Mouse (Mus musculus) heart, embryonic 15.5 days (tissue): ENCODE data around the gene Ogfr. TPM values are rescaled to one million over a fixed set of nuclear protein-coding genes. Genes with fewer than 3 reads are reported as not detected.

Source experiments
- ATAC-seq: fragments of 200-750 bp; cut with Nextera tagmentation; replicated peaks from 2 replicates; pipeline ENCODE4 v1.8.0; 2017; ENCODE audit warnings: low read depth, moderate TSS enrichment; ENCODE audit not compliant: insufficient number of reproducible peaks, insufficient read depth, low FRiP score
- H3K27ac ChIP-seq: fragments of 300-500 bp; sonication (generic); 2 replicates; pipeline ENCODE4 v1.5.1; 2015; ENCODE audit warnings: mild to moderate bottlenecking, inconsistent platforms
- H3K27me3 ChIP-seq: fragments of 300-500 bp; sonication (generic); 2 replicates; pipeline ENCODE4 v1.6.1; 2015; ENCODE audit warnings: inconsistent platforms
- H3K36me3 ChIP-seq: fragments of 300-500 bp; sonication (generic); 2 replicates; pipeline ENCODE4 v1.6.1; 2015; ENCODE audit warnings: mild to moderate bottlenecking, inconsistent platforms
- H3K4me1 ChIP-seq: fragments of 300-500 bp; sonication (generic); replicated peaks from 2 replicates; pipeline ENCODE4 v1.6.1; 2015; ENCODE audit warnings: inconsistent platforms
- H3K4me2 ChIP-seq: fragments of 300-500 bp; sonication (generic); 2 replicates; pipeline ENCODE4 v1.6.1; 2015; ENCODE audit warnings: inconsistent platforms, mild to moderate bottlenecking, moderate library complexity
- H3K4me3 ChIP-seq: fragments of 300-500 bp; sonication (generic); 2 replicates; pipeline ENCODE4 v1.5.1; 2015; ENCODE audit warnings: mild to moderate bottlenecking, inconsistent platforms
- H3K9ac ChIP-seq: fragments of 300-500 bp; sonication (generic); 2 replicates; pipeline ENCODE4 v1.6.1; 2015; ENCODE audit warnings: mild to moderate bottlenecking, inconsistent platforms
- H3K9me3 ChIP-seq: fragments of 300-500 bp; sonication (generic); replicated peaks from 2 replicates; pipeline ENCODE4 v1.6.1; 2016; ENCODE audit warnings: inconsistent platforms
- WGBS: fragments of 180-500 bp; shearing (Covaris S2); methylation state at CpG from one replicate; pipeline ENCODE4 v1.1.7; 2015; ENCODE audit warnings: mixed read lengths; 5-methylcytosine and 5-hydroxymethylcytosine counted together
- polyA plus RNA-seq: library from polyadenylated mRNA; unstranded; fragments of >200 nt; fragmentation: Nextera tagmentation; extraction: Ambion mirVana; gene quantifications from 2 replicates; pipeline ENCODE4 v1.2.1, GENCODE M21; 2015

Gene Ogfr
- 42.6 and 51.1 TPM in 2 replicates for polyA plus RNA-seq

GRCm38 (mm10) chr2:180589123-180589831 is at the start of gene Ogfr:
Ogfr (plus strand) TSS chr2:180589245.
- Histone ChIP-seq H3K27me3 (no peaks in the 10 kb centered on the region), H3K4me1 (peaks cover 13% of the 10 kb centered on the region), H3K27ac (peak within 1 kb of the TSS; percentile 93), H3K4me3 (peak within 1 kb of the TSS; percentile 99), H3K4me2 (peak within 1 kb of the TSS; percentile 85), H3K9me3 (no peaks in the 10 kb centered on the region), H3K9ac (peak within 1 kb of the TSS; percentile 98), H3K36me3 (peaks cover 54% of the 10 kb centered on the region)
- ATAC-seq: peak; percentile 90
- under 1% methylated on average over 63 of the region's 67 CpGs for WGBS

- Histone ChIP-seq H3K9ac (no peak overlapping the region), H3K36me3 (no peaks in the 10 kb centered on the region), H3K4me3 (no peak overlapping the region), H3K9me3 (no peaks in the 10 kb centered on the region), H3K27ac (no peak overlapping the region), H3K4me1 (no peaks in the 10 kb centered on the region), H3K4me2 (no peak overlapping the region), H3K27me3 (peaks cover 12% of the 10 kb centered on the region; the same call in 1 of the 2 replicates)
- ATAC-seq: no peak
- WGBS: 72% methylated on average over 2 of the region's 2 CpGs
These were observed 45.4 kb upstream of the Ogfr start for GRCm38 (mm10) chr2:180543675-180544074.

GRCm38 (mm10) chr2:180545046-180545445 is 44.0 kb upstream of the Ogfr start:
- Histone ChIP-seq H3K9me3 (no peaks in the 10 kb centered on the region), H3K27ac (no peak overlapping the region), H3K27me3 (peaks cover 12% of the 10 kb centered on the region; the same call in 1 of the 2 replicates), H3K9ac (no peak overlapping the region), H3K4me1 (no peaks in the 10 kb centered on the region), H3K4me2 (no peak overlapping the region), H3K36me3 (no peaks in the 10 kb centered on the region), H3K4me3 (no peak overlapping the region)
- 68% methylated on average over 18 of the region's 18 CpGs for WGBS
- no peak for ATAC-seq

- Histone ChIP-seq H3K9me3 (no peaks in the 10 kb centered on the region), H3K27ac (no peak overlapping the region), H3K4me1 (no peaks in the 10 kb centered on the region), H3K4me3 (no peak overlapping the region), H3K4me2 (no peak overlapping the region), H3K27me3 (peaks cover 16% of the 10 kb centered on the region; the same call in 1 of the 2 replicates), H3K9ac (no peak overlapping the region), H3K36me3 (no peaks in the 10 kb centered on the region)
- 36% methylated on average over 8 of the region's 8 CpGs for WGBS
- ATAC-seq: no peak
These were observed 41.5 kb upstream of the Ogfr start for GRCm38 (mm10) chr2:180547384-180548106.

GRCm38 (mm10) chr2:180552340-180552739 is 36.7 kb upstream of the Ogfr start:
- peaks cover 8% of the 10 kb centered on the region; the same call in 1 of the 2 replicates for H3K27me3 ChIP-seq
- no peak for ATAC-seq
- no peak overlapping the region for H3K4me3 ChIP-seq
- H3K36me3 ChIP-seq: no peaks in the 10 kb centered on the region
- H3K4me2 ChIP-seq: no peak overlapping the region
- WGBS: 74% methylated on average over 3 of the region's 3 CpGs
- H3K9ac ChIP-seq: no peak overlapping the region
- H3K4me1 ChIP-seq: no peaks in the 10 kb centered on the region
- H3K9me3 ChIP-seq: no peaks in the 10 kb centered on the region
- no peak overlapping the region for H3K27ac ChIP-seq

- no peaks in the 10 kb centered on the region for H3K9me3 ChIP-seq
- H3K4me2 ChIP-seq: no peak overlapping the region
- H3K9ac ChIP-seq: no peak overlapping the region
- ATAC-seq: no peak
- no peak overlapping the region for H3K4me3 ChIP-seq
- H3K27me3 ChIP-seq: peaks cover 8% of the 10 kb centered on the region; the same call in 1 of the 2 replicates
- H3K36me3 ChIP-seq: no peaks in the 10 kb centered on the region
- H3K4me1 ChIP-seq: no peaks in the 10 kb centered on the region
- no peak overlapping the region for H3K27ac ChIP-seq
- 50% methylated on average over 3 of the region's 3 CpGs for WGBS
These were observed 33.8 kb upstream of the Ogfr start for GRCm38 (mm10) chr2:180555219-180555618.

GRCm38 (mm10) chr2:180556470-180556869 is 32.6 kb upstream of the Ogfr start:
- H3K9me3 ChIP-seq: no peaks in the 10 kb centered on the region
- no peaks in the 10 kb centered on the region for H3K36me3 ChIP-seq
- no peak overlapping the region for H3K4me2 ChIP-seq
- no peak overlapping the region for H3K4me3 ChIP-seq
- no peak overlapping the region for H3K27ac ChIP-seq
- no peaks in the 10 kb centered on the region for H3K4me1 ChIP-seq
- no peak for ATAC-seq
- H3K27me3 ChIP-seq: no peaks in the 10 kb centered on the region
- WGBS: 50% methylated on average over 3 of the region's 3 CpGs
- H3K9ac ChIP-seq: no peak overlapping the region

- H3K36me3 ChIP-seq: no peaks in the 10 kb centered on the region
- WGBS: 53% methylated on average over 5 of the region's 5 CpGs
These were observed 28.8 kb upstream of the Ogfr start for GRCm38 (mm10) chr2:180560245-180560644.

GRCm38 (mm10) chr2:180562146-180562545 is 26.9 kb upstream of the Ogfr start:
- ATAC-seq: no peak
- H3K4me2 ChIP-seq: no peak overlapping the region
- 50% methylated on average over 5 of the region's 5 CpGs for WGBS

More at GRCm38 (mm10) chr2:180560245-180560644, 28.8 kb upstream of the Ogfr start:
- Histone ChIP-seq H3K4me2 (no peak overlapping the region), H3K4me1 (no peaks in the 10 kb centered on the region), H3K4me3 (no peak overlapping the region), H3K9me3 (no peaks in the 10 kb centered on the region), H3K27ac (no peak overlapping the region), H3K9ac (no peak overlapping the region), H3K27me3 (no peaks in the 10 kb centered on the region)
- ATAC-seq: no peak

GRCm38 (mm10) chr2:180563296-180563695 is 25.7 kb upstream of the Ogfr start:
- H3K9me3 ChIP-seq: no peaks in the 10 kb centered on the region
- ATAC-seq: no peak
- 49% methylated on average over 6 of the region's 6 CpGs for WGBS
- H3K4me2 ChIP-seq: no peak overlapping the region
- no peak overlapping the region for H3K9ac ChIP-seq
- H3K27ac ChIP-seq: no peak overlapping the region
- no peaks in the 10 kb centered on the region for H3K4me1 ChIP-seq
- no peaks in the 10 kb centered on the region for H3K36me3 ChIP-seq
- no peak overlapping the region for H3K4me3 ChIP-seq
- H3K27me3 ChIP-seq: no peaks in the 10 kb centered on the region

More at GRCm38 (mm10) chr2:180562146-180562545, 26.9 kb upstream of the Ogfr start:
- Histone ChIP-seq H3K9me3 (no peaks in the 10 kb centered on the region), H3K4me3 (no peak overlapping the region), H3K9ac (no peak overlapping the region), H3K27me3 (no peaks in the 10 kb centered on the region), H3K4me1 (no peaks in the 10 kb centered on the region), H3K36me3 (no peaks in the 10 kb centered on the region), H3K27ac (no peak overlapping the region)

GRCm38 (mm10) chr2:180563841-180564240 is 25.2 kb upstream of the Ogfr start:
- no peak for ATAC-seq
- WGBS: 42% methylated on average over 5 of the region's 5 CpGs

More at GRCm38 (mm10) chr2:180563841-180564240, 25.2 kb upstream of the Ogfr start:
- H3K27me3 ChIP-seq: no peaks in the 10 kb centered on the region
- no peak overlapping the region for H3K27ac ChIP-seq
- H3K4me1 ChIP-seq: peaks cover 3% of the 10 kb centered on the region
- no peaks in the 10 kb centered on the region for H3K9me3 ChIP-seq
- no peak overlapping the region for H3K4me3 ChIP-seq
- H3K36me3 ChIP-seq: no peaks in the 10 kb centered on the region
- no peak overlapping the region for H3K4me2 ChIP-seq
- no peak overlapping the region for H3K9ac ChIP-seq
